Mouse (Mus musculus) liver, postnatal 0 days (tissue): ENCODE results near the gene Heatr4.
"Not testable (repeated sequence)": the region's sequence is repeated elsewhere in the genome, so short reads cannot be mapped to it uniquely, and the experiment has no call there.

Source experiments
- CTCF ChIP-seq: sonication (generic); IDR thresholded peaks from 2 replicates; pipeline ENCODE4 v1.5.1; 2016; ENCODE audit warnings: antibody characterized with exemption, low read depth
- EP300 ChIP-seq: IDR thresholded peaks from 2 replicates; pipeline ENCODE4 v1.6.1; 2016; ENCODE audit warnings: antibody characterized with exemption, low read depth, mild to moderate bottlenecking

DNA sequence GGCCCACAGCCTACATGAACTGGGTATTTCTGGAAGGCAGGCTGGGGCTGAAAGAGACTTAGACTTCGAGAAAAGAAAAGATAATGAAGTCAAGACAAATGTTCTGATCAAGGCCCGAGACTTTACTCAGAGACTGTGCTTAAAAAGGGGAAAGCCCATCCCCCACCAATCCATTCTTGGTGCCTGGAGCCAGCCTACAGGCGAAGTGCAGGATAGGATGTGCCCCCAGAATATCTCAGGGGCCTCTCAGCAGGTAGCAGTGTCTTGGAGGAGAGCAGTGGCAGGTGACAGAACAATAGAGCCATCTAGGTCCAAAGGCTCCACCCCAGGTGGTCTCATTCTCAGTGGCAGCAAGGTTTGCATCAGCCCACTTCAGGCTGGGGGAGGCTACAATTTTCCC lies 43.7 kb upstream of the Heatr4 start:
- TF ChIP-seq CTCF, EP300: not testable (repeated sequence)
